Mouse (Mus musculus): ENCODE data around the gene Pih1d1. TPM values are rescaled to one million over a fixed set of nuclear protein-coding genes. Genes with fewer than 3 reads are reported as not detected.
"Not testable (repeated sequence)": the region's sequence is repeated elsewhere in the genome, so short reads cannot be mapped to it uniquely, and the experiment has no call there.

The Pih1d1 gene
- polyA plus RNA-seq, 1 experiment from 2014 or later: 86.2 TPM

GRCm38 (mm10) chr7:45119780-45120709, 34.1 kb upstream of the Pih1d1 start:
- H3K9me3 ChIP-seq (replicated peaks): no peaks in the 10 kb centered on the region
- H3K4me2 ChIP-seq: no peak overlapping the region
- 75% methylated on average over 5 of the region's 5 CpGs for WGBS
- ATAC-seq (ENCODE audit: insufficient number of reproducible peaks, low FRiP score): no peak
- H3K9ac ChIP-seq: peak overlapping the region; percentile 29; the same call in 1 of the 2 replicates
- H3K27me3 ChIP-seq (replicated peaks): no peaks in the 10 kb centered on the region
- no peak overlapping the region for H3K4me3 ChIP-seq
- peaks cover 48% of the 10 kb centered on the region for H3K36me3 ChIP-seq
- peaks cover 45% of the 10 kb centered on the region for H3K4me1 ChIP-seq (replicated peaks)
- no peak overlapping the region for H3K27ac ChIP-seq (ENCODE audit: poor library complexity, severe bottlenecking)

GRCm38 (mm10) chr7:45121404-45121803, 32.7 kb upstream of the Pih1d1 start:
- Histone ChIP-seq H3K4me3 (no peak overlapping the region), H3K36me3 (peaks cover 62% of the 10 kb centered on the region), H3K9me3 (replicated peaks) (no peaks in the 10 kb centered on the region), H3K4me1 (replicated peaks) (peaks cover 48% of the 10 kb centered on the region), H3K27me3 (replicated peaks) (no peaks in the 10 kb centered on the region), H3K4me2 (peak overlapping the region; percentile 14; the same call in 1 of the 2 replicates), H3K27ac (ENCODE audit: poor library complexity, severe bottlenecking) (peak overlapping the region; percentile 44), H3K9ac (peak overlapping the region; percentile 29)
- ATAC-seq (ENCODE audit: insufficient number of reproducible peaks, low FRiP score): no peak
- WGBS: 59% methylated on average over 8 of the region's 8 CpGs

GRCm38 (mm10) chr7:45121966-45122365, 32.1 kb upstream of the Pih1d1 start:
- peak overlapping the region; percentile 44; the same call in 1 of the 2 replicates for H3K27ac ChIP-seq (ENCODE audit: poor library complexity, severe bottlenecking)

GRCm38 (mm10) chr7:45122561-45123185, 31.4 kb upstream of the Pih1d1 start:
- H3K4me1 ChIP-seq (replicated peaks): peaks cover 58% of the 10 kb centered on the region
- H3K27ac ChIP-seq (ENCODE audit: poor library complexity, severe bottlenecking): no peak overlapping the region

More at GRCm38 (mm10) chr7:45121966-45122365, 32.1 kb upstream of the Pih1d1 start:
- Histone ChIP-seq H3K4me2 (peak overlapping the region; percentile 14; the same call in 1 of the 2 replicates), H3K27me3 (replicated peaks) (no peaks in the 10 kb centered on the region), H3K36me3 (peaks cover 67% of the 10 kb centered on the region), H3K9ac (peak overlapping the region; percentile 29), H3K9me3 (replicated peaks) (no peaks in the 10 kb centered on the region), H3K4me3 (no peak overlapping the region), H3K4me1 (replicated peaks) (peaks cover 53% of the 10 kb centered on the region)
- ATAC-seq (ENCODE audit: insufficient number of reproducible peaks, low FRiP score): no peak

GRCm38 (mm10) chr7:45123186-45123570, 30.9 kb upstream of the Pih1d1 start:
- H3K4me3 ChIP-seq: peak overlapping the region; percentile 92
- H3K4me1 ChIP-seq (replicated peaks): peaks cover 53% of the 10 kb centered on the region
- H3K36me3 ChIP-seq: peaks cover 73% of the 10 kb centered on the region
- no peaks in the 10 kb centered on the region for H3K27me3 ChIP-seq (replicated peaks)
- 0 out of 2 replicates have a peak overlapping the region, but pooled peaks have one; percentile 82 for H3K27ac ChIP-seq (ENCODE audit: poor library complexity, severe bottlenecking)
- 14% methylated on average over 12 of the region's 12 CpGs for WGBS
- peak overlapping the region; percentile 93 for H3K4me2 ChIP-seq
- peak overlapping the region; percentile 98 for H3K9ac ChIP-seq
- no peak for ATAC-seq (ENCODE audit: insufficient number of reproducible peaks, low FRiP score)
- no peaks in the 10 kb centered on the region for H3K9me3 ChIP-seq (replicated peaks)

More at GRCm38 (mm10) chr7:45122561-45123185, 31.4 kb upstream of the Pih1d1 start:
- H3K27me3 ChIP-seq (replicated peaks): no peaks in the 10 kb centered on the region
- ATAC-seq (ENCODE audit: insufficient number of reproducible peaks, low FRiP score): no peak
- 79% methylated on average over 15 of the region's 15 CpGs for WGBS
- H3K4me2 ChIP-seq: peak overlapping the region; percentile 93
- H3K9me3 ChIP-seq (replicated peaks): no peaks in the 10 kb centered on the region
- H3K4me3 ChIP-seq: peak overlapping the region; percentile 92
- peaks cover 73% of the 10 kb centered on the region for H3K36me3 ChIP-seq
- peak overlapping the region; percentile 98 for H3K9ac ChIP-seq

GRCm38 (mm10) chr7:45124224-45125143, 29.6 kb upstream of the Pih1d1 start, which contains the start of gene Rps11:
TSS of gene Rps11 (minus strand) at chr7:45124439.
- H3K9me3 ChIP-seq (replicated peaks): no peaks in the 10 kb centered on the region
- peaks cover 51% of the 10 kb centered on the region for H3K4me1 ChIP-seq (replicated peaks)
- peak within 1 kb of the TSS; percentile 82 for H3K27ac ChIP-seq (ENCODE audit: poor library complexity, severe bottlenecking)
- H3K4me3 ChIP-seq: peak within 1 kb of the TSS; percentile 92
- H3K9ac ChIP-seq: peak within 1 kb of the TSS; percentile 98
- WGBS: under 1% methylated on average over 59 of the region's 59 CpGs
- peak within 1 kb of the TSS; percentile 93 for H3K4me2 ChIP-seq
- peak; percentile 87 for ATAC-seq (ENCODE audit: insufficient number of reproducible peaks, low FRiP score)
- no peaks in the 10 kb centered on the region for H3K27me3 ChIP-seq (replicated peaks)
- H3K36me3 ChIP-seq: peaks cover 63% of the 10 kb centered on the region

GRCm38 (mm10) chr7:45125144-45125600, 28.9 kb upstream of the Pih1d1 start:
- H3K27ac ChIP-seq (ENCODE audit: poor library complexity, severe bottlenecking): peak overlapping the region; percentile 72; the same call in 1 of the 2 replicates
- H3K36me3 ChIP-seq: peaks cover 57% of the 10 kb centered on the region
- H3K9me3 ChIP-seq (replicated peaks): no peaks in the 10 kb centered on the region
- no peaks in the 10 kb centered on the region for H3K27me3 ChIP-seq (replicated peaks)
- WGBS: 31% methylated on average over 7 of the region's 7 CpGs
- no peak overlapping the region for H3K9ac ChIP-seq
- 0 out of 2 replicates have a peak overlapping the region, but pooled peaks have one; percentile 92 for H3K4me3 ChIP-seq
- H3K4me1 ChIP-seq (replicated peaks): peaks cover 51% of the 10 kb centered on the region
- no peak for ATAC-seq (ENCODE audit: insufficient number of reproducible peaks, low FRiP score)
- H3K4me2 ChIP-seq: peak overlapping the region; percentile 54; the same call in 1 of the 2 replicates

GRCm38 (mm10) chr7:45125649-45126048, 28.5 kb upstream of the Pih1d1 start:
- not testable (repeated sequence) for H3K9ac ChIP-seq; H3K4me2 ChIP-seq; ATAC-seq (ENCODE audit: insufficient number of reproducible peaks, low FRiP score); H3K9me3 ChIP-seq (replicated peaks); H3K27me3 ChIP-seq (replicated peaks); H3K4me3 ChIP-seq
- H3K36me3 ChIP-seq: peaks cover 52% of the 10 kb centered on the region
- peak overlapping the region; percentile 72; the same call in 1 of the 2 replicates for H3K27ac ChIP-seq (ENCODE audit: poor library complexity, severe bottlenecking)
- H3K4me1 ChIP-seq (replicated peaks): peaks cover 51% of the 10 kb centered on the region
- WGBS: 73% methylated on average over 5 of the region's 5 CpGs

GRCm38 (mm10) chr7:45126147-45126843, 27.8 kb upstream of the Pih1d1 start:
- Histone ChIP-seq H3K4me2 (peak overlapping the region; percentile 91), H3K4me1 (replicated peaks) (peaks cover 49% of the 10 kb centered on the region), H3K27me3 (replicated peaks) (no peaks in the 10 kb centered on the region), H3K36me3 (peaks cover 45% of the 10 kb centered on the region), H3K4me3 (peak overlapping the region; percentile 89), H3K9ac (peak overlapping the region; percentile 99), H3K9me3 (replicated peaks) (no peaks in the 10 kb centered on the region), H3K27ac (ENCODE audit: poor library complexity, severe bottlenecking) (peak overlapping the region; percentile 90)
- no peak for ATAC-seq (ENCODE audit: insufficient number of reproducible peaks, low FRiP score)
- 79% methylated on average over 17 of the region's 17 CpGs for WGBS
